Mouse (Mus musculus) G1E (cell line): ENCODE measurements around the gene Mettl27.

ENCODE experiments used
- CTCF ChIP-seq: IDR thresholded peaks from 2 replicates; pipeline ENCODE4 v1.5.1; 2012; ENCODE audit warnings: low read depth, low read length, inconsistent platforms, mixed read lengths
- GATA1 ChIP-seq: IDR thresholded peaks from 2 replicates; pipeline ENCODE4 v1.6.1; 2012; ENCODE audit warnings: borderline replicate concordance, low read length, inconsistent platforms, mixed read lengths
- POLR2AphosphoS5 ChIP-seq: IDR thresholded peaks from 2 replicates; pipeline ENCODE4 v1.6.1; 2012; ENCODE audit warnings: low read depth, low read length, inconsistent platforms; ENCODE audit not compliant: insufficient replicate concordance

GRCm38 (mm10) chr5:134915311-134915710 is 16.9 kb upstream of the Mettl27 start, which contains the start of gene Cldn13:
- TF ChIP-seq CTCF (no peak), GATA1 (no peak), POLR2AphosphoS5 (no peak)
